Mouse (Mus musculus): ENCODE measurements around the gene Strn3. TPM values are rescaled to one million over a fixed set of nuclear protein-coding genes. Genes with fewer than 3 reads are reported as not detected.

Gene Strn3
- polyA plus RNA-seq, 1 experiment from 2014 or later: 47.5 TPM

Other genes with a start within 250 kb of the Strn3 start
- gene Coch, start 98.6 kb downstream of the Strn3 start, polyA plus RNA-seq (2015; fragmentation: Nextera tagmentation; extraction: Ambion mirVana): 5.1 and 6.9 TPM in 2 replicates
- gene Ap4s1, start 864 bp downstream of the Strn3 start, polyA plus RNA-seq (2015; fragmentation: Nextera tagmentation; extraction: Ambion mirVana): 50.0 and 52.9 TPM in 2 replicates
- gene Hectd1, start 137.6 kb upstream of the Strn3 start, polyA plus RNA-seq (2015; fragmentation: Nextera tagmentation; extraction: Ambion mirVana): 38.6 and 39.1 TPM in 2 replicates

All from forebrain, embryonic 13.5 days (tissue).